Mouse (Mus musculus): ENCODE results near the gene Icos. TPM values are rescaled to one million over a fixed set of nuclear protein-coding genes. Genes with fewer than 3 reads are reported as not detected.

Icos gene
- total RNA-seq, 2 experiments from 2014 or later, result 0.94 to 0.99 TPM

GRCm38 (mm10) chr1:60962095-60962494 is 15.6 kb upstream of the Icos start:
- DNase-seq, result no peak

GRCm38 (mm10) chr1:60967521-60967920 is 10.2 kb upstream of the Icos start:
- DNase-seq, result no peak

- DNase-seq, result no peak
These were observed 6.9 kb upstream of the Icos start for GRCm38 (mm10) chr1:60970846-60971245.

- DNase-seq, result no peak
These were observed 3.5 kb upstream of the Icos start for GRCm38 (mm10) chr1:60974221-60974620.

- DNase-seq, result no peak
These were observed 2.0 kb upstream of the Icos start for GRCm38 (mm10) chr1:60975646-60976294.

GRCm38 (mm10) chr1:60979126-60979842 is 1.6 kb downstream of the Icos start:
- peak; percentile 10 for DNase-seq

GRCm38 (mm10) chr1:60979843-60980235 is 2.1 kb downstream of the Icos start:
- DNase-seq, result no peak

- DNase-seq, result no peak
These were observed 7.3 kb downstream of the Icos start for GRCm38 (mm10) chr1:60985075-60985474.

GRCm38 (mm10) chr1:60986141-60986540 is 8.4 kb downstream of the Icos start:
- no peak for DNase-seq

- DNase-seq, result no peak
These were observed 11.4 kb downstream of the Icos start for GRCm38 (mm10) chr1:60989086-60989485.

GRCm38 (mm10) chr1:60990305-60990704 is 12.6 kb downstream of the Icos start:
- DNase-seq, result no peak

- DNase-seq, result no peak
These were observed 20.4 kb downstream of the Icos start for GRCm38 (mm10) chr1:60998008-60998557.

GRCm38 (mm10) chr1:60998689-60999088 is 21.0 kb downstream of the Icos start:
- no peak for DNase-seq

- no peak for DNase-seq
These were observed 24.1 kb downstream of the Icos start for GRCm38 (mm10) chr1:61001786-61002354.

GRCm38 (mm10) chr1:61006229-61006628 is 28.5 kb downstream of the Icos start:
- no peak for DNase-seq

- DNase-seq, result no peak
These were observed 29.8 kb downstream of the Icos start for GRCm38 (mm10) chr1:61007516-61007915.

- DNase-seq, result no peak
These were observed 38.9 kb downstream of the Icos start for GRCm38 (mm10) chr1:61016578-61017118.

- no peak for DNase-seq
These were observed 49.0 kb downstream of the Icos start for GRCm38 (mm10) chr1:61026712-61027111.

GRCm38 (mm10) chr1:61027519-61027918 is 49.8 kb downstream of the Icos start:
- no peak for DNase-seq

GRCm38 (mm10) chr1:61029919-61030318 is 52.2 kb downstream of the Icos start:
- DNase-seq, result no peak

GRCm38 (mm10) chr1:61030532-61030931 is 52.8 kb downstream of the Icos start:
- no peak for DNase-seq

GRCm38 (mm10) chr1:61035270-61035669 is 57.5 kb downstream of the Icos start:
- no peak for DNase-seq

GRCm38 (mm10) chr1:61038223-61038622 is 60.5 kb downstream of the Icos start:
- no peak for DNase-seq

Data from adrenal gland, postnatal 10 days (tissue).